Mouse (Mus musculus): ENCODE results near the gene Nubpl. TPM values are rescaled to one million over a fixed set of nuclear protein-coding genes. Genes with fewer than 3 reads are reported as not detected.

The Nubpl gene
- polyA plus RNA-seq, 1 experiment: 1.6 TPM

DNA sequence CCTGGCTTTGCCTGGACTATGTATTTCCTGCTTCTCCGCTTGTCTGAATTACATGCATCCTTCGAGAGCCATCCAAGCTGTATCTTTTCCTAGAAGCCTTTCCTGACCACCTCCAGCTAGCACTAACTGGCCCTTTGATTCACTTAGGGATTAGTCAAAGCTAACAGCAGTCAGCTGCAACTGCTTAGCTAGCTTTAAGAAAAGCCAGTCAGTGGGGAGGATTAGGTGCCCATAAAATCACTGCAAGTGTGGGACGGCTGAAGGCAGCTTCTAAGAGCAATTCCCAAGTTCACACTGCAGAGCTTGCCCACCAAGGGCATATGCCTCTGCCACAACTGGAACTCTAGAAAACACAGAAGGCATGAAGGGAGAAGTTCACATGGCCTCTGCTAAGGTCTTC, 252.7 kb downstream of the Nubpl start:
- 87% methylated on average over 3 of the region's 3 CpGs for WGBS
- no peak overlapping the region for H3K4me3 ChIP-seq (replicated peaks; ENCODE audit: extremely low read depth, low read depth, low read length)
- TF ChIP-seq POLR2A (IDR thresholded peaks at IDR 0.05; ENCODE audit: borderline replicate concordance, extremely low read depth, low read depth, low read length): no peak
- TF ChIP-seq CTCF (IDR thresholded peaks at IDR 0.05; ENCODE audit: insufficient read depth, low read length): no peak
- no peak for DNase-seq
- H3K4me1 ChIP-seq (ENCODE audit: control insufficient read depth, insufficient read depth, low read length): peaks cover 3% of the 10 kb centered on the region; the same call in 1 of the 2 replicates

- no peak for TF ChIP-seq POLR2A (IDR thresholded peaks at IDR 0.05; ENCODE audit: borderline replicate concordance, extremely low read depth, low read depth, low read length)
- TF ChIP-seq CTCF (IDR thresholded peaks at IDR 0.05; ENCODE audit: insufficient read depth, low read length): no peak
- H3K4me3 ChIP-seq (replicated peaks; ENCODE audit: extremely low read depth, low read depth, low read length): no peak overlapping the region
- 49% methylated on average over 10 of the region's 10 CpGs for WGBS
- peaks cover 8% of the 10 kb centered on the region for H3K4me1 ChIP-seq (ENCODE audit: control insufficient read depth, insufficient read depth, low read length)
- DNase-seq: no peak
Measured at GRCm38 (mm10) chr12:52359484-52359883, 261.9 kb downstream of the Nubpl start.

GRCm38 (mm10) chr12:52360136-52360535, 262.6 kb downstream of the Nubpl start:
- DNase-seq: no peak
- no peak for TF ChIP-seq POLR2A (IDR thresholded peaks at IDR 0.05; ENCODE audit: borderline replicate concordance, extremely low read depth, low read depth, low read length)
- TF ChIP-seq CTCF (IDR thresholded peaks at IDR 0.05; ENCODE audit: insufficient read depth, low read length): no peak
- Histone ChIP-seq H3K4me3 (replicated peaks; ENCODE audit: extremely low read depth, low read depth, low read length) (no peak overlapping the region), H3K4me1 (ENCODE audit: control insufficient read depth, insufficient read depth, low read length) (peaks cover 8% of the 10 kb centered on the region)
- WGBS: 66% methylated on average over 3 of the region's 3 CpGs

- WGBS: 55% methylated on average over 6 of the region's 6 CpGs
- no peak for DNase-seq
- Histone ChIP-seq H3K4me1 (ENCODE audit: control insufficient read depth, insufficient read depth, low read length) (peaks cover 8% of the 10 kb centered on the region), H3K4me3 (replicated peaks; ENCODE audit: extremely low read depth, low read depth, low read length) (no peak overlapping the region)
- TF ChIP-seq POLR2A (IDR thresholded peaks at IDR 0.05; ENCODE audit: borderline replicate concordance, extremely low read depth, low read depth, low read length) (no peak), CTCF (IDR thresholded peaks at IDR 0.05; ENCODE audit: insufficient read depth, low read length) (no peak)
Measured at GRCm38 (mm10) chr12:52361198-52361597, 263.7 kb downstream of the Nubpl start.

Other genes starting within 250 kb of the Nubpl start
- 35.0 and 50.4 TPM in 2 replicates for gene Heatr5a, start 126.4 kb upstream of the Nubpl start, polyA plus RNA-seq (2012; rRNA removed)
- 4.6 and 6.8 TPM in 2 replicates for gene Dtd2, start 91.2 kb upstream of the Nubpl start, polyA plus RNA-seq (2012; rRNA removed)
- gene Gpr33, start 69.7 kb upstream of the Nubpl start, polyA plus RNA-seq (2012; rRNA removed): 0.40 and 0.62 TPM in 2 replicates

All from lung, adult 2 months (tissue).